Mouse (Mus musculus) brain, embryonic 14.5 days (tissue): ENCODE results near the gene 4930432K21Rik. TPM values are rescaled to one million over a fixed set of nuclear protein-coding genes. Genes with fewer than 3 reads are reported as not detected.

ENCODE experiments used
- DNase-seq: peaks from one replicate; pipeline ENCODE4 v3.0.0-alpha.2; 2011; ENCODE audit warnings: low read depth
- CTCF ChIP-seq: fragments of 200-500 bp; IDR thresholded peaks from 2 replicates; pipeline ENCODE4 v1.5.1; 2012; ENCODE audit warnings: inconsistent platforms, mild to moderate bottlenecking, moderate library complexity, borderline replicate concordance; ENCODE audit not compliant: insufficient read depth, insufficient read length; ENCODE audit errors: extremely low read depth
- POLR2A ChIP-seq: fragments of 200-500 bp; IDR thresholded peaks from 2 replicates; pipeline ENCODE4 v1.6.1; 2012; ENCODE audit warnings: mild to moderate bottlenecking, inconsistent platforms, borderline replicate concordance; ENCODE audit not compliant: poor library complexity, insufficient read depth, insufficient read length, severe bottlenecking; ENCODE audit errors: extremely low read depth
- polyA plus RNA-seq: library from polyadenylated mRNA; depleted of rRNA; stranded (reverse); fragments of >200 nt; gene quantifications from 2 replicates; pipeline ENCODE4 v1.2.3, GENCODE M21; 2012

Gene 4930432K21Rik
- polyA plus RNA-seq, 1 experiment: 2.1 TPM

DNA sequence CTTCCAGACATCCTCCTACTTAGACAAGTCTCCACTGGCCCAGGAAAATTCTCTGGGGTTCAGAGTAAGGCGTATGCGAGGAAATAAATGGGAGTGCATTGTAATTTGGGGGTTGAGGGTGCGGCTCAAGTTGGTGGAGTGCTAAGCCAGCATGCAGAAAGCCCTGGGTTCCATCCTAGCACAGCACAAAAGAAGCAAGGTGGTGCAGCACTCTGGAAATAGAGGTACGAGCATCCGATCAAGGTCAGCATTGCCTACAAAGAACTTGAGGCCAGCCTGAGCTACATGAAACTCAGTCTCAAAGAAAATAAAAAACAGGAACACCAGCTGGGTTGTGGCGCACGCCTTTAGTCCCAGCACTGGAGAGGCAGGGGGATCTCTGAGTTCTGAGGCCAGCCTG is 37.3 kb downstream of the 4930432K21Rik start, which contains the start of gene Nanos3:
TSS of gene Nanos3 (minus strand) at position 101 of the 400 bp plus-strand sequence.
- no peak for TF ChIP-seq CTCF
- TF ChIP-seq POLR2A: no peak
- DNase-seq: no peak

DNA sequence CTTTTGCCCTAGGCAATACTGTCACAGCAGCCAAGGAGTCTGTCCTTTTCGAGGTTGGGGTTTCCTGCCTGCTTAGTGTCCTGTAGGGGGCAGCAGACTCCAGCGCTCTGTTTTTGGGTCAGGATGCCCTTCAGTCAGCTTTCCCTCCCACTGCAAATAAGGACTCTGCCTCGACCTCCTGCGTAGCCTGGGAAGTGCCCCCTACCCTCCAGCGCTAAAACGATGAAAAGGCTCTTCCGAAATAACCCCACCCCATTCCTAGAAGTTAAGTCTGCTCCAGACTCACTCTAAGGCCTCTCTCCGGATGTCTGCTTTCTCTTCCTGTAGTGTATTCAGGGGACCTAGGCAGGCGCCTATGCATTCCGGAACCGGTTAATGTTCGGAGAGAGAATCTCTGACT is 38.7 kb downstream of the 4930432K21Rik start:
- peak; percentile 89 for DNase-seq
- no peak for TF ChIP-seq POLR2A
- peak; percentile 97 for TF ChIP-seq CTCF

DNA sequence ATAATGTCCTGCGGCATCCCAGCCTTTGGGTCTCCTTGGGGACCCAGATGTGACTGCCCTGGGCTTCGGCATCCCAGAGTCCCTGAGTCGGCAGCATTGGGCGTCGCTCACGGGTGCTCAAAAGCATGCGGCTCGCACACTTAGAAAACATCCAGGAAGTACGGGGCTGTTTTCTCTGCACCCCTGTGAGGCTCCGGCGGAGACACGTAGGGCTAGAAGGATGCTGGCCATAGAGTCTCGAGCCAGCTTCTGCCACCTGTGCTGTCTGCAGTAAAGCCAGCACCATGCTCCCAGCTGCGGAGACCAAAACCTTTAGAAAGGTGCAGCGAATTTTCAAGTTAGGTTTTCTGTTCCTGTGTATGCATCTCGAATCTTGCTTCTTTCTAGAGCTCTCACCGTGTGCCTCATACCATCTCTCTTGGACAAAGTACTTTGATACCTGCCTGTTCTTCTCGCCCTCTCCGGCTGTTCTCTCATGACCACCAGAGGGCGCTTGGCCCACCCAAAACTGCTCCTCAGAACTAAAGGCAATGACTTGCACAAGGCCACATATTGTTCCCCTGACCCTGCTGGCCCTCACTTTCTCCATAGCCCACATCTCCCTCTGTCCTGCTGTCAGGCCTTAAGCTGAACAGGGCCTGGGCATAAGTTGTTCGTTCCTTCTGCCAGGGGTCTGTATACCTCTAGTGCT is 39.4 kb downstream of the 4930432K21Rik start:
- peak; percentile 78 for TF ChIP-seq CTCF
- TF ChIP-seq POLR2A: no peak
- peak; percentile 64 for DNase-seq

DNA sequence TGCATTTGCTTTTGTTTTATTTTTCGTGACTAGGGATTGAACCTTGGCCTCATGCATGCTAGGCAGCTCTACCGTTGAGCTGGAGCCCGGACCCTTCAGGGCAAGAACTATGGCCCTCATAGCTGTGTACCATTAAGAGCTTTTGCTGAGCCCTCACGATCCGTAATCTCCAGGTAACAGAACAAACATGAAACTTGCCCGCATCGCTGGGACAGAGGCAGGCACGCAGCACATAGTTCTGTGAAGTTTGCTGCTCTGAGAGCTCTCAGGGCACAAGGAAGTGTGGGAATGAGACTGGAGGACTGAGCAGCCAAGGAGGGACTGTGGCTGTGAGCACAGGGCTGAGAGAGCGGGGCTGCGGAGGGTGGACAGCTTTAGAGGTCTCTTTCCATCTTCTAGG is 40.8 kb downstream of the 4930432K21Rik start:
- TF ChIP-seq POLR2A (no peak), CTCF (no peak)
- DNase-seq: no peak

GRCm38 (mm10) chr8:84189603-84190002 is 41.8 kb downstream of the 4930432K21Rik start:
- no peak for DNase-seq
- TF ChIP-seq CTCF (no peak), POLR2A (no peak)

GRCm38 (mm10) chr8:84190191-84190867 is 42.5 kb downstream of the 4930432K21Rik start:
- TF ChIP-seq CTCF (no peak), POLR2A (no peak)
- DNase-seq: no peak

GRCm38 (mm10) chr8:84192023-84192422 is 44.2 kb downstream of the 4930432K21Rik start:
- peak; percentile 50 for DNase-seq
- TF ChIP-seq POLR2A: no peak
- no peak for TF ChIP-seq CTCF

DNA sequence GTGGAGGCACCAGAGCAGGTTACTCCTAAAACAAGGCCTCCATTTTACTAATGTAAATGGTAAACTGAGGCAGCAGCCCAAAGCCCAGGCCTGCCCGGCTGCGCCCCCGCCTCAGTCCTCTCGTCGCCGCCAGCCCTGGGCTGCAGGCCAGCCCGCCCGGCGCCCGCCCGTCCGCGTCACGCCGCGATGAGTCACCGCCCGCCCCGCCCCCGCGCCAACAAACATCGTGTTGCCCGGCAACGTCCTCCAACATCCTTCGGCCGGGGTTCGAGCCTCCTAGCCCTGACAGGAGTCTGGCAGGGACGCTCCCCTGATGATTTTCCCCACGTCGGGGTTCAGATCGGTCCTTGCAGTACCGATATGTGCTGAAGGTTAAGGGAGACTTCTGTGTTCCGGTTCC is 44.7 kb downstream of the 4930432K21Rik start:
- TF ChIP-seq CTCF (no peak), POLR2A (no peak)
- peak; percentile 80 for DNase-seq

- TF ChIP-seq CTCF (no peak), POLR2A (no peak)
- DNase-seq: no peak
Observed at GRCm38 (mm10) chr8:84193161-84193560, 45.3 kb downstream of the 4930432K21Rik start.

- DNase-seq: no peak
- TF ChIP-seq CTCF: peak; percentile 19; the same call in 1 of the 2 replicates
- no peak for TF ChIP-seq POLR2A
Observed at GRCm38 (mm10) chr8:84193566-84193965, 45.7 kb downstream of the 4930432K21Rik start.

DNA sequence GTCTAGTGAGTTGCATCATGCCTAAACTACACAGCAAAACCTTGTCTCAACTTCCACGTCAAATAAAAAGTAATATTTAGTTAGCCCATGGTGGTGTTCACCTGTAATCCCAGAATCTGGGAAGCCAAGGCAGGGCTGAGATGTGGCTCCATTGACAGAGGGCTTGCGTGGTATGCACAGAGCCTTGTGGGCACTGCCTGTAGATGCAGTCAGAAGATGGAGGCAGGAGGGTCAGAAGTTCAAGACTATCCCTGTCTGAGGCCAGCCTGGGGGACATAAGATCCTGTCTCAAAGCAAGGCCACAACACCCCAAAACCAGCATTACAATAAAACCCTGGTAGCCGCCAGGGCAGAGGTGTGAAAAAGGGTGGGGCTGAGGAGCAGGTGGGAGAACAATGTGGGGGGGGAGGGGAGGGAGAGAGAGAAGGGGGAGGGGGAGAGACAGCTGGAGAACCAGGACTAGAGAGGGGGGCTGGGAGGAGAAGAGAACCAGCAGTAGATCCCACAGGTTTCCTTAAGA is 46.5 kb downstream of the 4930432K21Rik start:
- TF ChIP-seq CTCF (no peak), POLR2A (no peak)
- no peak for DNase-seq
